Mouse (Mus musculus) megakaryocyte progenitor cell, adult 5-6 weeks (primary cell): Measurements from ENCODE around the gene Kcnip3. TPM values are rescaled to one million over a fixed set of nuclear protein-coding genes. Genes with fewer than 3 reads are reported as not detected.

Source experiments
- ATAC-seq: replicated peaks from 2 replicates; pipeline ENCODE4 v1.8.0; 2016; ENCODE audit warnings: mild to moderate bottlenecking, moderate TSS enrichment, inconsistent platforms; ENCODE audit not compliant: poor library complexity
- total RNA-seq, 2 experiments: library from RNA; stranded (forward) in 1 of 2; stranded (reverse) in 1 of 2; fragments of 157-497, 149-512 nt in 1 of 2; fragments of 200-1000 nt in 1 of 2; gene quantifications; 2 replicates each; pipeline versions ENCODE4 v1.2.3 to v1.2.4; 2015 to 2017

Kcnip3 gene
- total RNA-seq, 2 experiments from 2014 or later: 22.2 to 32.3 TPM

DNA sequence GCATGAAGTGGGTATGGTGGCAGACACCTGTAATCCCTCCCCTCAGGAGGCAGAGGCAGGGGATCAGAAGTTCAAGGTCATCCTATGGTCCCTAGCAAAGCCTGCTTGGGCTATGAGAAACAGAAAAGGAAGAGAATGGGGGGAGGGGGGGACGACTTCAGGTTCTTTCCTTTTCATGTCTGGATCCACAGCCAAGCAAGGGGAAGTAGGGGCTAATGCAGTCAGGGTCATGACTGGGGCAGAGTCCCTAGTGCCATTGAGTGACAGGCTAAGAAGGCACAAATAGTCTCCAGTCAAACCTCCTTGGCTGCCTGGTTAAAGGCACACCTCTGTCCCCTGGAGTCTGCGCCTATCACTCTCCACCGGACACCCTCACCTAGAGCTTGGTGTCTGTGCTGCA lies 3.1 kb downstream of the Kcnip3 start:
- ATAC-seq: peak; percentile 47

DNA sequence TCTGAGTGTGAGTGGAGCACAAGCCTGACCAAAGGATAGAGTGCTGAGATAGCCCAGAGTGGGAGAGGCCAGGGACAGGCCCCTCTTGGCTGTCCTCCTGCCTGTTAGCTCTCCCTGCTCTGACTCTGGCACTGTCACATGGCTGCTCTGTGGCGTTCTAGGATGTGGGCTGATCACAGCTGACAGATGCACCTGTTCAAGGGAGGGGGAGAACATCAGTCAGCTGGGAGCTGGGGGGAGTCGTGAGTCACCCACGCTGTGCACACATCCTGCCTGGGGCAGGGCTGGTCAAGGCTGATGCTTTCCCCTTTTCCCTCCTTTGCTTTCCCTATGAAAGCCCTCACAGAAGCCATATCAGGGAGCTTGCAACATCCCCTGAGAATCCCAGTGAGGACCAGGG lies 3.6 kb downstream of the Kcnip3 start:
- ATAC-seq: peak; percentile 21; the same call in 1 of the 2 replicates

GRCm38 (mm10) chr2:127517081-127517480 lies 4.8 kb downstream of the Kcnip3 start:
- ATAC-seq: no peak

DNA sequence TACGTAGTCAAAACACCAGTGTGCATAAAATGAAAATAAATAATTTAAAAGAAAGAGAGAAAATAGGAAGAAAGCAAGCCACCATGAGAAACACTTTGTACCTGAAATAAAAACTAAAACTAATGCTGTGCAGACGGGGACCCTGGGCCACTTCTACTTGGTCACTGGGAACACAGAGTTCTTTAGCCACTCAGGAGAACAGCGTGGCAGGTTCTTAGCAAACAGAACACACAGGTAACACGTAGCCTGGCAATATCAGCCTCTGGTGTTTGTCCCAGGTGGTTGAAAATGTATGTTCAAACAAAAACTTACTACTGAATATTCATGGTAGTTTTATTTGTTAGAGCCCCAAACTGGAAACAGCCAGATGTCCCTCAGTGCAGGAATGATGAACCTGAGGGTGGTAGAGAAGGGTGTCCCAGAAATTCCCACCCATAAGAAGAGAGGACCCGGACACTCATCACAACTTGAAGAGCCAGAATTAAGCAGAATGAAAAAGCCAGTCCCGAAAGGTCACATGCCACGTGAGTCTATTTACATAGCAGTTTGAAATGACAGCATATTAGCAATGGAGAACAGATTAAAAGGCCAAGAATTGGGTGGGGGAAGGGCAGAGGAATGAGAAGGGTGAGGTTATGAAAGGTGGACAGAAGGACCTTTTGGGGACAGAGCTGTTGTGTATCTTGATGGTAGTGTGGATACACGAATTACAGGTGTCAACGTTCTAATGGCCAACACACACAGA lies 7.3 kb downstream of the Kcnip3 start:
- ATAC-seq: no peak

DNA sequence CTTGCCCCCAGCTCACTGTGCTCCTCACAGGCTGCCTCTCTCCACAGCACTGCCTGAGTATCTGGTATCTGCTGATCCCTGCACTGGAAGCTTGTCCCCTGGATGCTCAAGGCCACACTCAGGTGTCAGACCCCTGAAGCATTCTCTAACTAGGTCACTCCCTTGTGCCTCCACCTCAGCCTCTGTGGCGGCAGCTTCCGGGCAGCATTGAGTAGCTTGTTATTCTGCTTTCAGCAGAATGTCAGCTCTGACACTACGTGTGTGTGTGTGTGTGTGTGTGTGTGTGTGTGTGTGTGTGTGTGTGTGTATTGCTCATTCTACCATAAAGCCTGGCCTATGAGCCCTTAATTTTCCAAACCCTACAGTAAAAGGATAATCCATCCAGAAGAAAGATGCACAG lies 8.7 kb downstream of the Kcnip3 start:
- ATAC-seq: no peak

- no peak for ATAC-seq
Observed at GRCm38 (mm10) chr2:127511426-127511825, 10.5 kb downstream of the Kcnip3 start.

- no peak for ATAC-seq
Observed at GRCm38 (mm10) chr2:127507967-127508660, 13.8 kb downstream of the Kcnip3 start.

GRCm38 (mm10) chr2:127507077-127507774 lies 14.7 kb downstream of the Kcnip3 start:
- peak; percentile 81 for ATAC-seq

- ATAC-seq: peak; percentile 63
Observed at GRCm38 (mm10) chr2:127506131-127506632, 15.7 kb downstream of the Kcnip3 start.

GRCm38 (mm10) chr2:127505196-127505595 lies 16.7 kb downstream of the Kcnip3 start:
- ATAC-seq: peak; percentile 34

- ATAC-seq: no peak
Observed at GRCm38 (mm10) chr2:127503751-127504549, 17.9 kb downstream of the Kcnip3 start.

DNA sequence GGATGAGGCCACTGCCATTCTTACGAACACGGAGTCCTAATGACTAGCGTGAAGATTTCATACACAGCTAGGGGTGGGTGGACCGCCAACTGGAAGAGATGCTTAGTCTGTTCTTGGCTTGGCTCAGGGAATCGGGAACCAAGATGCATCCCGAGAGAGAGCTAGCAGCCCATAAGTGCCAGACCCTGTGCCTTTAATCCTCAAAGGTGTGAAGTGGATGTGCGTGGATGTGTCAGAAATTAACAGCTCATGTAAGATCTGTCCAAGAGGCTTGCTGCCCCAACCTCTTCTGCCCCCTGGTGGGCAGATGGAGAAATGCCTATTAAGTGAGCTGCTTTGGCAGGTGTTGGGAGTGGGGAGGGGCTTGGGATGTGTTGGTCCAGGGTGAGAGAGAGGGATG lies 20.8 kb downstream of the Kcnip3 start:
- peak; percentile 66 for ATAC-seq

- no peak for ATAC-seq
Observed at GRCm38 (mm10) chr2:127498750-127499149, 23.1 kb downstream of the Kcnip3 start.

GRCm38 (mm10) chr2:127496321-127496720 lies 25.6 kb downstream of the Kcnip3 start:
- ATAC-seq: no peak

DNA sequence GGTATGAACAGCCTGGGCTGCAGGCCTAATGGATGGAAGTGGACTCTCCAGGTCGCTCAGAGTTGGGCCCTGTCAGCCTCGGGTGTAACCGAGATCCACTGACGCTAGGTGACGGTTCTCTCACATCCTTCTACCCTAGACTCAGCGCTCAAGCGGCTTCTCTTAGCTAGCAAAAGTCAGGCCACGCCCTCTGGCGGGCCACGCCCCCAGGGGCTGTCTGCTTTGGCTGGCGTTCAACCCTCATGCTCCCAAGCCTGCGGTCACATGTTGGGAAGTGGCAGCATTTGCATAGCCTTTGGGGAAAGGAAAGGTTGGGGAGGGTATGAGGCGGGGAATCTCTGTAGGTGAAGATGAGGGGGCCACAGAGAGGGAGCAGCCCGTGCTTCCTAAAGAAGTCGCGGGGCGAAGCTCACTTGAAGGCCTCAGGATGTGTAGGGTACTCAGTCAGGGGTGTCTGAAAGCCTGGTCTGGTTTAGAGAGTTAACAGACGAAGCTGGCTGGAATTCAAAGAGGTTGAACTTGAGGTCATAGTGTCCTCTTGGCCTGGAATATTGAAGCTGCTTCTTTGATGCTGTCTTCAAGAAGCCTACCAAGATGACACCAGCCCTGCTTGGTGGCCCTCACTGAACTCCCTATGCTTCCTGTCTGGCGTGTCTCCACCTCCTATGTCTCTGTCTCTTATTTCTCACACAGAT lies 37.3 kb downstream of the Kcnip3 start:
- ATAC-seq: peak; percentile 49

GRCm38 (mm10) chr2:127483001-127483400 lies 38.9 kb downstream of the Kcnip3 start:
- peak; percentile 29 for ATAC-seq

- peak; percentile 72 for ATAC-seq
Observed at GRCm38 (mm10) chr2:127482533-127482911, 39.4 kb downstream of the Kcnip3 start.

DNA sequence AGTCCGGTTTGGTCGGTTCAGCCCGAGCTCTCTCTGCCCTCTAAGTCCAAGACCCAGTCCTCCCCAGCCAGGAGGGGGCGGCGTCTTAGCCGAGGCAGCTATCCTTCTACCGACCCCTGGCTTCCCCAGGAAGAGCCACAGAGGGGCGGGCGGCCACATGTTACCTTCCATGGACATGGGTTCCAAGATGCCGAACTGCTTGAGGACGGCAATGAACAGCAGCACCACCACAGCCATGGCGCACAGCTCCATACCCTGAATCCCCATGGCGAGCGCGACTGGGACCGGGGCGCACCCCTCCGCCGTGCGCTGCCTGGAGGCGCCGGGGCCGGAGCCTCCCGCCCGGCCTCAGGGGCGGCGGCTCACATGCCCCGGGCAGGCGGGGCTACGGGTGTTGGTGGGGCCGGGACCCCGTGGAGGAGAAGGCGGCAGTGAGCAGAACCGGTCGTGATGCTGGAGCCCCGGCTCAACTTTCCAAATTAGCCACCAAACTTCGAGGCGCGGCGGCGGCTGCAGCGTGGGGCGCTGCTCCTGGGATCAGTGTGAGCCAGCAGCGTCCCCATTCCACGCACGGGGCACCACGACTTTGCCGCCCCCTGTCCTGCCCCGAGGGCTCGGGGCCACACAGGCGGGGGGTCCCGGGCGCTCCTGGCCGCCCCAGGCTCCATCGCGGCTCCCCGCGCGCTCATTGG lies 39.9 kb downstream of the Kcnip3 start:
- no peak for ATAC-seq

DNA sequence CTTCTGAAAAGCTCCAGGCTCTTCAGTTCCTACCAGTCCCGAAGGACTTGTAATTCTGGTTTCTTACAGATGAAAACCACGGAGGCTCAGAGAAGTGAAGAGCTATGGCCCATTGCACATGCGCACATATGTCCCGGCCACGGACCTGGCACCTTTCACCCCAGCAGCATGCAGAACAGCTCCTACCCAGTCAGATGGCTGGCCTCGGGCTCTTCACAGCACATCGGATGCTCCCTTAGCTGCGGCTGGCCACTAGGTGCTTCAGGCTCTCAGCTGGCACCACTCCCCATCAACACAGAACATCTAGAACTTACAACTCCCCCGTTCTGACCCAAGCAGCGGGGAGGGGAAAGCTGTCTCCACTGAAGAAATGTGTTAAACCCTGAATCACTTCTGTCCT lies 42.1 kb downstream of the Kcnip3 start:
- no peak for ATAC-seq

DNA sequence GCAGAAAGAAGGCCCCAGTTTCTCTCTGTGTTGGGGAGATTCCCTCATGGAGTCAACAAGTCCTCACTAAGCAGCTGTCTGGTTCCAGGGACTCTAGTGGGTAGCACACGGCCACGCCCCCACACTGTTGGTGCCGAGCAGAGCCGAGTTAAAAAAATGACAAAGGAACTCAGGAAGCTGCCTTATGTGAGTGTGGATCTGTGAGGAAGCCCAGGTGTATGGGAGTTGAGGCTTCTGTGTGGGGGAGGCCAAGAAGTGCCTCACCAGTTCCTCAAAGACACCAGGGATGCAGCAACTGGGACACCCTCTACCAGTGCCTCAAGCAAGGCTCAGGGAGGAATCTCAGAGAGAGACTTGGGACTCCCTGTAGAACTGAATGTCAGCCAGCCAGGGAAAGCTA lies 42.7 kb downstream of the Kcnip3 start:
- ATAC-seq: no peak
